Mouse (Mus musculus): Measurements from ENCODE around the gene Zfp217. TPM values are rescaled to one million over a fixed set of nuclear protein-coding genes. Genes with fewer than 3 reads are reported as not detected.

The Zfp217 gene
- polyA plus RNA-seq, 1 experiment from 2014 or later = 5.7 TPM

GRCm38 (mm10) chr2:170070641-170071241, 77.2 kb downstream of the Zfp217 start:
- Histone ChIP-seq H3K27me3 (ENCODE audit: control insufficient read depth, insufficient read depth, low read depth, low read length) (no peaks in the 10 kb centered on the region), H3K9me3 (replicated peaks; ENCODE audit: control insufficient read depth, low read length) (no peaks in the 10 kb centered on the region), H3K4me1 (ENCODE audit: control insufficient read depth, low read depth, low read length) (no peaks in the 10 kb centered on the region), H3K9ac (ENCODE audit: low read depth, low read length) (no peak overlapping the region), H3K4me3 (ENCODE audit: low read depth, low read length) (no peak overlapping the region), H3K27ac (ENCODE audit: low read length) (no peak overlapping the region), H3K4me2 (ENCODE audit: low read depth, low read length) (no peak overlapping the region), H3K36me3 (ENCODE audit: control insufficient read depth, insufficient read depth) (no peaks in the 10 kb centered on the region)
- ATAC-seq (ENCODE audit: low read depth) = no peak
- WGBS (ENCODE audit: insufficient replicate concordance) = 27% methylated on average over 15 of the region's 15 CpGs

- no peak for ATAC-seq (ENCODE audit: low read depth)
- no peak overlapping the region for H3K4me2 ChIP-seq (ENCODE audit: low read depth, low read length)
- no peaks in the 10 kb centered on the region for H3K4me1 ChIP-seq (ENCODE audit: control insufficient read depth, low read depth, low read length)
- no peaks in the 10 kb centered on the region for H3K36me3 ChIP-seq (ENCODE audit: control insufficient read depth, insufficient read depth)
- 63% methylated on average over 5 of the region's 5 CpGs for WGBS (ENCODE audit: insufficient replicate concordance)
- no peaks in the 10 kb centered on the region for H3K9me3 ChIP-seq (replicated peaks; ENCODE audit: control insufficient read depth, low read length)
- no peak overlapping the region for H3K27ac ChIP-seq (ENCODE audit: low read length)
- no peaks in the 10 kb centered on the region for H3K27me3 ChIP-seq (ENCODE audit: control insufficient read depth, insufficient read depth, low read depth, low read length)
- no peak overlapping the region for H3K4me3 ChIP-seq (ENCODE audit: low read depth, low read length)
- H3K9ac ChIP-seq (ENCODE audit: low read depth, low read length) = no peak overlapping the region
Observed at GRCm38 (mm10) chr2:170069976-170070375, 77.9 kb downstream of the Zfp217 start.

GRCm38 (mm10) chr2:170062378-170062777, 85.5 kb downstream of the Zfp217 start:
- no peaks in the 10 kb centered on the region for H3K27me3 ChIP-seq (ENCODE audit: control insufficient read depth, insufficient read depth, low read depth, low read length)
- no peak overlapping the region for H3K4me2 ChIP-seq (ENCODE audit: low read depth, low read length)
- ATAC-seq (ENCODE audit: low read depth) = no peak

GRCm38 (mm10) chr2:170060066-170060465, 87.8 kb downstream of the Zfp217 start:
- H3K36me3 ChIP-seq (ENCODE audit: control insufficient read depth, insufficient read depth) = no peaks in the 10 kb centered on the region
- no peak overlapping the region for H3K4me3 ChIP-seq (ENCODE audit: low read depth, low read length)
- H3K4me2 ChIP-seq (ENCODE audit: low read depth, low read length) = no peak overlapping the region
- H3K4me1 ChIP-seq (ENCODE audit: control insufficient read depth, low read depth, low read length) = no peaks in the 10 kb centered on the region
- no peaks in the 10 kb centered on the region for H3K27me3 ChIP-seq (ENCODE audit: control insufficient read depth, insufficient read depth, low read depth, low read length)
- 56% methylated on average over 4 of the region's 4 CpGs for WGBS (ENCODE audit: insufficient replicate concordance)
- ATAC-seq (ENCODE audit: low read depth) = no peak
- H3K9ac ChIP-seq (ENCODE audit: low read depth, low read length) = no peak overlapping the region
- no peak overlapping the region for H3K27ac ChIP-seq (ENCODE audit: low read length)
- no peaks in the 10 kb centered on the region for H3K9me3 ChIP-seq (replicated peaks; ENCODE audit: control insufficient read depth, low read length)

More at GRCm38 (mm10) chr2:170062378-170062777, 85.5 kb downstream of the Zfp217 start:
- Histone ChIP-seq H3K9ac (ENCODE audit: low read depth, low read length) (no peak overlapping the region), H3K9me3 (replicated peaks; ENCODE audit: control insufficient read depth, low read length) (no peaks in the 10 kb centered on the region), H3K4me3 (ENCODE audit: low read depth, low read length) (no peak overlapping the region), H3K27ac (ENCODE audit: low read length) (no peak overlapping the region), H3K36me3 (ENCODE audit: control insufficient read depth, insufficient read depth) (no peaks in the 10 kb centered on the region), H3K4me1 (ENCODE audit: control insufficient read depth, low read depth, low read length) (no peaks in the 10 kb centered on the region)
- 77% methylated on average over 3 of the region's 3 CpGs for WGBS (ENCODE audit: insufficient replicate concordance)

GRCm38 (mm10) chr2:170058774-170059173, 89.1 kb downstream of the Zfp217 start:
- 76% methylated on average over 14 of the region's 14 CpGs for WGBS (ENCODE audit: insufficient replicate concordance)
- ATAC-seq (ENCODE audit: low read depth) = no peak
- Histone ChIP-seq H3K4me1 (ENCODE audit: control insufficient read depth, low read depth, low read length) (no peaks in the 10 kb centered on the region), H3K27ac (ENCODE audit: low read length) (no peak overlapping the region), H3K9me3 (replicated peaks; ENCODE audit: control insufficient read depth, low read length) (no peaks in the 10 kb centered on the region), H3K27me3 (ENCODE audit: control insufficient read depth, insufficient read depth, low read depth, low read length) (no peaks in the 10 kb centered on the region), H3K9ac (ENCODE audit: low read depth, low read length) (no peak overlapping the region), H3K36me3 (ENCODE audit: control insufficient read depth, insufficient read depth) (no peaks in the 10 kb centered on the region), H3K4me2 (ENCODE audit: low read depth, low read length) (no peak overlapping the region), H3K4me3 (ENCODE audit: low read depth, low read length) (no peak overlapping the region)
